Mouse (Mus musculus): ENCODE measurements around the gene Pogz. TPM values are rescaled to one million over a fixed set of nuclear protein-coding genes. Genes with fewer than 3 reads are reported as not detected.
"Not testable (repeated sequence)": the region's sequence is repeated elsewhere in the genome, so short reads cannot be mapped to it uniquely, and the experiment has no call there.

Pogz gene
- total RNA-seq, 2 experiments from 2014 or later, result 9.2 to 54.5 TPM

DNA sequence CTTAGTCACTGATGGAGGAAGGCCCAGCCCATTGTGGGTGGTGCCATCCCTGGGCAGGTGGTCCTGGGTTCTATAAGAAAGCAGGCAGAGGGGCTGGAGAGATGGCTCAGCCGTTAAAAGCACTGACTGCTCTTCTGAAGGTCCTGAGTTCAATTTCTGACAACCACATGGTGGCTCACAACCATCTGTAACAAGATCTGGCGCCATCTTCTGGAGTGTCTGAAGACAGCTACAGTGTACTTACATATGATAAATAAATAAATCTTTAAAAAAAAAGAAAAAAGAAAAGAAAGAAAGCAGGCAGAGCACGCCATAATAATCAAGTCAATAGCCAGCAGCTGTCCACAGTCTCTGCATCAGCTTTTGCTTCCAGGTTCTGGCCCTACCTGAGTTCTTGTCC is 67.4 kb downstream of the Pogz start:
- ATAC-seq (replicated peaks; ENCODE audit: low FRiP score, poor library complexity, severe bottlenecking), result not testable (repeated sequence)

GRCm38 (mm10) chr3:94906482-94906881 is 69.1 kb downstream of the Pogz start:
- 0 out of 2 replicates have a peak, but pooled peaks have one; percentile 55 for ATAC-seq (replicated peaks; ENCODE audit: low FRiP score, poor library complexity, severe bottlenecking)

GRCm38 (mm10) chr3:94911050-94911693 is 73.8 kb downstream of the Pogz start:
- ATAC-seq (replicated peaks; ENCODE audit: low FRiP score, poor library complexity, severe bottlenecking), result no peak

DNA sequence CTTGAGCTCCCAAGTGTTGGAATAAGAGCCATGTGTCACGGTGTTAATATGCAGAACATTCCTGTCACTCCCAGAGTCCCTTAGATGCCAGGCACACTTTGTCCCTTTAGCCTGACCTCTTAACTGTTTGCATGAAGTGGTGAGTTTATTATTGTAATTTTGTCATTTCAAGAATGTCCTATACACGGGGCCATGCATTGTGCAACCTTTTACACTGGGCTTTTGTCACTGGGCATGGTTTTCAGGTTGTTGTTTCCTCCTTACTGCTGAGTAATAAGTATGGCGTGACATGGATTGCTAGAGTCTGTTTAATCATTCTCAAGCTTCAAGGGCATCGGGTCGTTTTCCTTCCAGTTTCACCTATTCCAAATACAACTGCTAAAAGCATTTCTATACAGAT is 76.4 kb downstream of the Pogz start:
- ATAC-seq (replicated peaks; ENCODE audit: low FRiP score, poor library complexity, severe bottlenecking), result no peak

DNA sequence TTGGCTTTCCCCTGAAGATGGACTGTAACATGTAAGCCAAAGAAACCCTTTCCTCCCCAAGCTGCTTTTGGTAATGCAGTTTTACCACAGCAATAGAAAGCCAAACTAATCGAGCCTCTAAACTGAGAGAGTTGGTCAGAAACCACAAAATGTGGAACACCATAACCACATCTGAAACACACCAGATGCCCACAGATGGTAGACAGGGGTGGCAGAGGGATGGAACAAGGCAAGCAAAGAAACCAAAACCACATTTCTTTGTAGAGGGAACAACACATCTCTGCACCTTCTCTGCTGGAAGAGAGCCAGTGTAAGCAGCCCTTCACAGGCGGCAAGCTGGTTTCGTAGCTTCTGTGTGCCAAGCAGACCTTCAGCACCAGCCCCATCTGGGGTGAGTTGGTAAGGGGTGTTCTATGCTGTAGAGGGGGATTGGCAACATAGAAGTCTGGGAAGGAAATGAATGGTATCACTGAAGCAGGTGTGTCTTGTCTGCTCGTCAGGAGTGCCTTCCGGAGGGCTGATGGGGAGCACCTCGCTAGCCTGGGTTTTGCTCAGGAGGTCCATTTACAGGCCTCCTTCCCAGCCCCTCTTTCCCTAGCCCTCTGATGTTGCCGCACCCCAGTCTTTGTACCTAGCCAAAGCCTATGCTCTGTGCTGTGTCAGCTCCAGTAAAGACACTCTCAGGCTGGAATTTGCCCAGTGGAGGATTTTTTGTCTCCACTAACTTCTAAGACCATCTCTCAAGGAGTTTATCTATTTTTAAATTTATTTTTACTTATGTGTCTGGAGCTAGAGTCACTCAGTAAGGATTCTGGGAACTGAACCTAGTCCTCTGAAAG is 78.8 kb downstream of the Pogz start:
- ATAC-seq (replicated peaks; ENCODE audit: low FRiP score, poor library complexity, severe bottlenecking), result no peak

DNA sequence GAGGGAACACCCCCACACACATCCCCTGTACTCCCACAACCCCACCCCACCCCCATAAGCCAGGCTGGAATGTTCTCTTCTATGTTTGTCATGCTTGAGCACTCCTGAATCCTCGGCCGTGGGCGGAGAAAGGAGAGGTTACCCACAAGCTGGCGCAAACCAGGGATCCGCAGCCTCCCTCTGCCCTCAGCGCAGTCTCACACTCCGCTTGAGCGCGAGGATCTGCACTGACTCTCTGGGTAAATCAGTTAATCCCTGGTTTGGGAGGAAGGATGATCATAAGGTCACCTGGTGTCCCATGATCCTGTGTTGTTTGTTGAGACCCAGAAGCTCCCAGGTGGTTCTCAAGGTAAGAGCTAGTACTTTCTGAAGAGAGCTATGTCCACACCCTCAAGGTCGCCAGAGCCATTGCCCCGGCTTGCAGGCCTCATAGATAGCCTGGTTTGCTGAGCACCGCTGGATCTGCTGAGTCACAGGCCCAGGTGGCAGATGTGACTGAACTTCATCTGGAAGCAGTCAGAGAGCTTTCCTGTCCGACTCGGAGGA is 80.5 kb downstream of the Pogz start:
- peak; percentile 97 for ATAC-seq (replicated peaks; ENCODE audit: low FRiP score, poor library complexity, severe bottlenecking)

DNA sequence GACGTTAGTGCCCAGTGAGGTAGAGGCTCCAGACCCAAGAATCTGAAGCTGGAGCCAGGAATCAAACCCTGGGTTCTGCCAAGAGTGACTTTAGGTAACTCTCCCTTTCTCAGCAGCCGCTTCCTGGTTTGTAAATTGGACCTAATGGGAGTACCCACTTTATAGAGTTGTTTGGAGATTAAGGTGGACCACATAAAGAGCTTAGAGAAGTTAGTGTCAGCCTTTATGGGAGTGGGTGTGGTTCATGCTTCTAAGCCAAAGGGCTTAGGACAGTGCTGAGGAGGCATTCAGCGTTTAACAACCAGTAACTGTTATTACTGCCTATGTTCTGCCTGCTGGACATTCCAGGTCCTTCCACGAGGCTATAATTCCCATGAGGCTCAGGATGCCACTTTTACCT is 81.5 kb downstream of the Pogz start:
- ATAC-seq (replicated peaks; ENCODE audit: low FRiP score, poor library complexity, severe bottlenecking), result no peak

DNA sequence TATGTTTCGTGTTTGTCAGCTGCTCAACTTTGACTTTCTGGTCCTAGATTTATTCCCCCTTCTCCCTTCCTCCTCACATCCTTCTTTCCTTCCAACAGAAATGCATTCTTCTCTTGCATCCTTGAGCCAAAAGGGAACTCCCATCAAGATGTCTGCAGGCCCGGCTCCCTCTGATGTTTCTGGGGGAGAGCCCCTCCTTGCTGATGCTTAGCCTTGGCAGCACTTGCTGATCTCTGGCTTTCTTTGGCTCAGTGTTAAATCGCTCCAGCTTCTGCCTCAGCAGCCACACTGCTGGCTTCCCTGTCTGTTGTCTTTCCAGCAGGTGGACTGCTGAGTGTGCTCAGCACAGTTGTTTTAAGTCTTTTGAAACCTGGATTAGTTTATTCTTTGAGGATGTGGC is 83.7 kb downstream of the Pogz start:
- no peak for ATAC-seq (replicated peaks; ENCODE audit: low FRiP score, poor library complexity, severe bottlenecking)

GRCm38 (mm10) chr3:94922333-94922732 is 85.0 kb downstream of the Pogz start:
- ATAC-seq (replicated peaks; ENCODE audit: low FRiP score, poor library complexity, severe bottlenecking), result no peak

DNA sequence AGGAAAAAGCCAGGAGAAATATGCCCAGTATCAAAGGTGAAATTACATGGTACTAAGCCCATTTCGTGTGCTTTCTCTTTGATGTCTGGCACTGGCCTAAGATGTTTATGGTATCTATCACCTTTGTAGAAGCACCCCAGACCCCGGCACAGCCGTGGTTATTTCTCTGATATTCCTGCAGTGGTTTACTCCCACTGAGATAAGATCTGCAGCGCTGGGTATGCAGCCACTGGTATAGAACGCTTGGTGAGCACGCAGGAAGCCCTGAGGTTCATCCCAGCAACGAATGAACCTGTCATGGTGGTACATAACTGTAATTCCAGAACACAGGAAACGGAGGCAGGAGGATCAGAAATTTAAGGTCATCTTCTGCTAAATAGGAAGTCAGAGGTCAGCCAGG is 87.3 kb downstream of the Pogz start:
- no peak; the same call in 1 of the 2 replicates for ATAC-seq (replicated peaks; ENCODE audit: low FRiP score, poor library complexity, severe bottlenecking)

GRCm38 (mm10) chr3:94926301-94926736 is 89.0 kb downstream of the Pogz start:
- peak; percentile 84 for ATAC-seq (replicated peaks; ENCODE audit: low FRiP score, poor library complexity, severe bottlenecking)

DNA sequence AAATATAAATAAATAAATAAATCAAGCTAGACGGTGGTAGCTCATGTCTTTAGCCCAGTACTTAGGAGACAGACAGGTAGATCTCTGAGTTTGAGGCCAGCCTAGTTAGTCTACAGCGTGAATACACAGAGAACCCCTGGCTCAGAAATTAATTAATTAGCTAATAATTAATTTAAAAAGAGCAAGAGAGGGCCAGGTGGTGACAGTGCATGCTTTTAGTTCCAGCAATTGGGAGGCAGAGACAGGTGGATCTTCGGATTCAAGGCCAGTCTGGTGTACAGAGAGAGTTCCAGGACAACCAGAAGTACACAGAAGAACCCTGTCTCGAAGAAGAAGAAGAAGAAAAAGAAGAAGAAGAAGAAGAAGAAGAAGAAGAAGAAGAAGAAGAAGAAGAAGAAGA is 91.6 kb downstream of the Pogz start:
- not testable (repeated sequence) for ATAC-seq (replicated peaks; ENCODE audit: low FRiP score, poor library complexity, severe bottlenecking)

DNA sequence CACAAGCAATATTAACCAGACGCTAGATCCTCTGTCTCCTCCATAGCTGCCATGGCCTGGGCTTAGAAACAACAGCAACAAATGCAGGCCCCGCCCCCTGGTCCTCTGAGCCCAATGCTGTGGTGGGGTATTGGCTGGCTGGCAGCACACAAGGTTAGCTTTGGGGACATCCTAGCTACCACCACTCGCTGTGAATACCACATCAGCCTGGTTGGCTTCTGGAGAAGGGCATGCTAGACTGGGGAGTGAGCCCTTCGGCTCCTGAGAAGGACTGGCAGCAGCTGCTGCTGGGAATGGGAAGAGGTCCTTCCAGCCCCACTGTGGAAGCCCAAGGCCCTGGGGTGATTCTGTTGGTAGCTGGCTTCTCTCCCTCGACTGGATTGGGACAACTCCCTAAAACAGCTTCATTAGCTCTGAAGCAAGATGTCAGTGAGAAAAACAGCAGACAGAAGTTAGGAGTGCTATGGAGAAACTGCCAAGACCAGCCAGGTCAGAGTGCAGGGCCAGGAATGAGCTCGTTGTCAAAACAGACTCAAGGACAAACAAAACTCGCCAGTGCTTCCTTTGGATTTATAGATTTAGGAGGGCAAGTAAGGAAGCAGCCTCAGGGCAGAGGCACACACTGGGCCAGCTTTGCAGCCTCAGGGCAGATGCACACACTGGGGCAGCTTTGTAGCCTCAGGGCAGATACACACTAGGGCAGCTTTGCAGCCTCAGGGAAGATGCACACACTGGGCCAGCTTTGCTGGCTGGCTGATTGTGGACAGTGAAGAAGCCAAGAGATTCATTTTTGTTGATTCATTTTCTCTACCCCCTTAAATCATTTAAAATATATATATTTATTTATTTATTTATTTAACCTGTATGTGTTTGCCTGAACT is 93.3 kb downstream of the Pogz start:
- ATAC-seq (replicated peaks; ENCODE audit: low FRiP score, poor library complexity, severe bottlenecking), result not testable (repeated sequence)

DNA sequence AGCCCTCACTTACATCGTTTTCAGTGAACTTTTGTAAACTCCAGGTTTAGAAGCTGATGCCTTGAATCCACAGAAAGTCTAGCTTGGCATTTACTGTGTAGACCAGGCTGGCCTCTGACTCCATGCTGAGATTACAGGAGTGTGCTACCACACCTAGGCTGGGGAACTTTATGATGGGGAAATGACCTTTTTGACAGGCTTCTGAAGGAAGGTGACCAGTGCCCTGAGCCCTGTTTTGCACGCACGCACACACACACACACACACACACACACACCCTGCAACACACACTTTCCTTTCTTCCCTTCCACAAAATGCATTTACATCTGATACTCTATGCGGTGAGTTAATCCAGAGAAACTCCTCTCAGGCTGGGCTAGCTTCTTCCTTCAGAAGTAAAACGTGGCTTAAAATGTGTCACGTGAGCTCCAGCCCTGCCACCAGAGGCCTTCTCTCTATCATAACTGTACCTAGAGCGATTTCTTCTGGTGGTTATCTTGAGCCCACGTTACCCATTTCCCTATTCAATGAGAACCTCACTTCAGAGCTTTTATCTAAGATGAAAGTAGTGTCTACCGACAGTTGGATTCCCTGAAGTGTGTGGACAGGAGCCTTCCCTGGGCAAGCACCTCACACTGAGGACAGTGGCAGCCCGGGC is 94.2 kb downstream of the Pogz start:
- not testable (repeated sequence) for ATAC-seq (replicated peaks; ENCODE audit: low FRiP score, poor library complexity, severe bottlenecking)

Other genes starting within 250 kb of the Pogz start
- not detected in 2 replicates for gene Gm10972, start 194.5 kb upstream of the Pogz start, total RNA-seq (2015; ENCODE audit: low replicate concordance)
- not detected in 2 replicates for gene Gm10972, start 194.5 kb upstream of the Pogz start, total RNA-seq (2017; ENCODE audit: low replicate concordance)
- gene Tuft1, start 178.7 kb upstream of the Pogz start, total RNA-seq (2015; ENCODE audit: low replicate concordance), result 2.9 and 5.4 TPM in 2 replicates
- 2.4 and 12.6 TPM in 2 replicates for gene Tuft1, start 178.7 kb upstream of the Pogz start, total RNA-seq (2017; ENCODE audit: low replicate concordance)
- not detected in 2 replicates for gene Selenbp2, start 144.0 kb upstream of the Pogz start, total RNA-seq (2015; ENCODE audit: low replicate concordance)
- gene Selenbp2, start 144.0 kb upstream of the Pogz start, total RNA-seq (2017; ENCODE audit: low replicate concordance), result not detected in 2 replicates
- not detected in 2 replicates for gene Cgn, start 51.1 kb upstream of the Pogz start, total RNA-seq (2015; ENCODE audit: low replicate concordance)
- not detected in 2 replicates for gene Cgn, start 51.1 kb upstream of the Pogz start, total RNA-seq (2017; ENCODE audit: low replicate concordance)
- gene Psmb4, start 49.4 kb downstream of the Pogz start, total RNA-seq (2015; ENCODE audit: low replicate concordance), result 171 and 185 TPM in 2 replicates
- gene Psmb4, start 49.4 kb downstream of the Pogz start, total RNA-seq (2017; ENCODE audit: low replicate concordance), result 25.2 and 96.7 TPM in 2 replicates
- 31.7 and 38.1 TPM in 2 replicates for gene Selenbp1, start 95.5 kb downstream of the Pogz start, total RNA-seq (2015; ENCODE audit: low replicate concordance)
- 31.1 and 34.5 TPM in 2 replicates for gene Selenbp1, start 95.5 kb downstream of the Pogz start, total RNA-seq (2017; ENCODE audit: low replicate concordance)
- gene Rfx5, start 116.5 kb downstream of the Pogz start, total RNA-seq (2015; ENCODE audit: low replicate concordance), result 4.3 and 6.7 TPM in 2 replicates
- gene Rfx5, start 116.5 kb downstream of the Pogz start, total RNA-seq (2017; ENCODE audit: low replicate concordance), result 1.4 and 2.3 TPM in 2 replicates
- gene Pi4kb, start 137.2 kb downstream of the Pogz start, total RNA-seq (2015; ENCODE audit: low replicate concordance), result 12.2 and 26.7 TPM in 2 replicates
- 9.5 and 26.1 TPM in 2 replicates for gene Pi4kb, start 137.2 kb downstream of the Pogz start, total RNA-seq (2017; ENCODE audit: low replicate concordance)
- gene Zfp687, start 177.9 kb downstream of the Pogz start, total RNA-seq (2015; ENCODE audit: low replicate concordance), result 7.9 and 26.0 TPM in 2 replicates
- gene Zfp687, start 177.9 kb downstream of the Pogz start, total RNA-seq (2017; ENCODE audit: low replicate concordance), result 6.6 and 8.1 TPM in 2 replicates
- 79.6 and 112 TPM in 2 replicates for gene Psmd4, start 205.0 kb downstream of the Pogz start, total RNA-seq (2015; ENCODE audit: low replicate concordance)
- gene Psmd4, start 205.0 kb downstream of the Pogz start, total RNA-seq (2017; ENCODE audit: low replicate concordance), result 111 and 160 TPM in 2 replicates

Measured in erythroid progenitor cell, adult 5-6 weeks (primary cell).